In the genomic region with DNA sequence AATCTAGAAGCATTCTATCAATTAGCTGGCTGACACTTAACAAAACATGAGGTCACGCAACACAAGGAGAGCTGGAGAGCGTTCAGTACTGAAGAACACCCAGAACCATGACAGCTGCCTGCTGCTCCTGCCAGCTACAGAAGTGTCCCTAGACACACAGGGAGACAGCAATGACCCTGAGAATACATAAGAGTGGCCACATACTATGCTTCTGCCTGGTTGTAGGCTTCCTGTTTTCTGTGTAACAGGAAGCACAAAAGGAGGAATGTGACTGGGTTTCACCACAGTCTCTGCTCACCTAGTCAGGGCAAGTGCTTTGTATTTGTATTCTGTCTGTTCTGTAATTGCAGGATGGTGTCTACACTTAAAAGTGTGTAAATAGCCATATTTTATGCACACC, we compare ENCODE assay signal across 18 mouse cellular contexts. TPM values are rescaled to one million over a fixed set of nuclear protein-coding genes. Genes with fewer than 3 reads are reported as not detected.
"Had no signal": no experiment of that assay in that cellular context is flagged by ENCODE, and none has a peak within 500 bp of the region (broad histone marks: within the 10 kb centered on the region; RNA-seq: fewer than 3 reads in every experiment).

No protein-coding gene starts in this region.

- H3K4me3 ChIP-seq: midbrain, embryonic 10.5 days; midbrain, embryonic 12.5 days; myocyte; neural tube, embryonic 13.5 days; neural tube, embryonic 15.5 days had no signal

- ATAC-seq: midbrain, embryonic 16.5 days had no signal

- H3K4me1 ChIP-seq: midbrain, embryonic 10.5 days; midbrain, embryonic 12.5 days; neural tube, embryonic 13.5 days; neural tube, embryonic 15.5 days had no signal

- DNase-seq: lung, adult 18-20 months; lung, embryonic 14.5 days; lung, postnatal 10 days; lung, postnatal 4 days; midbrain, embryonic 14.5 days; right cerebral cortex, postnatal 14 days; thymus, adult 18-20 months; thymus, postnatal 14 days; thymus, postnatal 36 days had no signal

- H3K27ac ChIP-seq: liver, embryonic 14.5 days; midbrain, embryonic 10.5 days; midbrain, embryonic 12.5 days; neural tube, embryonic 13.5 days; neural tube, embryonic 15.5 days had no signal

RNA-seq across cellular contexts. Expression of gene Gm20695, which starts 36.3 kb away (rescaled TPM):
- polyA plus RNA-seq: neural tube, embryonic 11.5 days; spleen, adult 2 months had no signal
